ENCODE assay signal across 11 mouse cellular contexts in genomic region chr6:55676141-55676662, GRCm38 (mm10). TPM values are rescaled to one million over a fixed set of nuclear protein-coding genes. Genes with fewer than 3 reads are reported as not detected.
DNase-seq lines count a peak whose midpoint lies in the region; ATAC-seq lines count a peak whose summit lies in the region.
"Had no signal": no experiment of that assay in that cellular context is flagged by ENCODE, and none has a peak within 500 bp of the region (broad histone marks: within the 10 kb centered on the region; RNA-seq: fewer than 3 reads in every experiment).

No protein-coding gene starts in this region.

- peaks cover 38% of the 10 kb centered on the region for H3K27me3 ChIP-seq in heart, embryonic 10.5 days (ENCODE audit: insufficient read depth, poor library complexity, severe bottlenecking)
- peaks cover 15% of the 10 kb centered on the region for H3K27me3 ChIP-seq in limb, embryonic 15.5 days

- peak overlapping the region; percentile 57; the same call in 1 of the 2 replicates for H3K4me3 ChIP-seq in heart, embryonic 10.5 days
- H3K4me3 ChIP-seq in limb, embryonic 15.5 days, result no peak overlapping the region

- DNase-seq in heart, adult 11 months, result peak; percentile 93
- no peak for DNase-seq in heart, postnatal 25 days (ENCODE audit: low spot score)
- DNase-seq in cerebellum, adult 8-10 months, result peak; percentile 14
- DNase-seq in heart, embryonic 10.5 days (ENCODE audit: low spot score), result no peak
- DNase-seq in frontal cortex, postnatal 14 days (ENCODE audit: low spot score in 2 of 2), result no peak
- no peak for DNase-seq in urinary bladder, postnatal 36 days (ENCODE audit: low spot score in 2 of 2)
- DNase-seq: B cell, adult 2 months had no signal

- intact Hi-C loops in heart, postnatal 25 days (cut with DNase I), result loop anchor here (5.0 kb wide), 1 partner anchor 159 kb away; no protein-coding TSS in a partner anchor

- 49% methylated on average over 6 of the region's 6 CpGs for WGBS in heart, embryonic 10.5 days
- WGBS in limb, embryonic 15.5 days, result 68% methylated on average over 6 of the region's 6 CpGs

- H3K9me3 ChIP-seq in heart, embryonic 10.5 days, result no peaks in the 10 kb centered on the region
- no peaks in the 10 kb centered on the region for H3K9me3 ChIP-seq in limb, embryonic 15.5 days

- H3K4me1 ChIP-seq in heart, embryonic 10.5 days, result peaks cover 7% of the 10 kb centered on the region
- peaks cover 9% of the 10 kb centered on the region for H3K4me1 ChIP-seq in limb, embryonic 15.5 days

- no peaks in the 10 kb centered on the region for H3K36me3 ChIP-seq in heart, embryonic 10.5 days
- no peaks in the 10 kb centered on the region for H3K36me3 ChIP-seq in limb, embryonic 15.5 days

- no peak overlapping the region for H3K9ac ChIP-seq in limb, embryonic 15.5 days

- peak overlapping the region; percentile 56 for H3K4me2 ChIP-seq in limb, embryonic 15.5 days

- no peak for ATAC-seq in limb, embryonic 15.5 days (ENCODE audit: insufficient number of reproducible peaks, low FRiP score, low TSS enrichment, low read depth)
- ATAC-seq in CD4-positive, CD25-positive, alpha-beta regulatory T cell, adult 4 months, result no peak
- ATAC-seq: activated CD4-positive, CD25-positive, alpha-beta regulatory T cell, adult 4 months had no signal

- no peak overlapping the region for H3K27ac ChIP-seq in heart, embryonic 10.5 days
- H3K27ac ChIP-seq in limb, embryonic 15.5 days, result no peak overlapping the region
- H3K27ac ChIP-seq: macrophage had no signal

RNA-seq across cellular contexts. Expression of gene Neurod6, which starts 4.9 kb away (rescaled TPM):
- total RNA-seq in heart, postnatal 25 days (2021), result not detected
- polyA plus RNA-seq in heart, embryonic 10.5 days (2016; fragmentation: Nextera tagmentation; extraction: Ambion mirVana), result not detected in 2 replicates
- not detected in 2 replicates for polyA plus RNA-seq in limb, embryonic 15.5 days (2015; fragmentation: Nextera tagmentation; extraction: Ambion mirVana)
- polyA plus RNA-seq in CD4-positive, CD25-positive, alpha-beta regulatory T cell, adult 4 months (2017; shearing (Covaris generic)), result not detected
- polyA plus RNA-seq: activated CD4-positive, CD25-positive, alpha-beta regulatory T cell, adult 4 months; macrophage had no signal

Comparison
In these comparisons a context has a peak if more than half of its experiments do, and no peak if none do; other contexts are left out.
1. DNase-seq: peak in heart, adult 11 months (single experiment) and cerebellum, adult 8-10 months (single experiment); none in heart, postnatal 25 days (single experiment), heart, embryonic 10.5 days (single experiment), frontal cortex, postnatal 14 days (0 of 2) and urinary bladder, postnatal 36 days (0 of 2).